Mouse (Mus musculus): Measurements from ENCODE around the gene F2rl1.

DNA sequence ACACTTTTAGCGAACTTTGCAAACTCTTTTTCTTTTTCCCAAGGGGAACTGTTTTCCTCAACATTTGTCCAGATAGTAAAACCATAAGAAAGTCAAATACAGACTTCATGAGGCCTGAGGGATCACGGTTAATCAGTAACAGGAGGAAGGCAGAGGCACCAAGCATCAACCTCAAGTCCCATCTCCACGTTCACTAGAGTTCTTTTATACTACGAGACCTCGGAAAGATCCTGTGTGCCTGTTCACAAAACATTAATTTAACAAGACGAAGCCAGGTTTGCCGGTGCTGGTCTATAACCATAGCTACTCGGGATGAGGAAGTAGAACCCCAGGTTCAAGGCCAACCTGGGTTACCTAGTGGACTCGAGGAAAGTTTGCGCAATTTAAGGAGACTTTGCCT, 2.9 kb downstream of the F2rl1 start:
- TF ChIP-seq CTCF (IDR thresholded peaks at IDR 0.05; ENCODE audit: borderline replicate concordance, extremely low read depth, insufficient read depth, insufficient read length): no peak
- TF ChIP-seq POLR2A (IDR thresholded peaks at IDR 0.05; ENCODE audit: borderline replicate concordance, extremely low read depth, insufficient read depth, insufficient read length, poor library complexity, severe bottlenecking): no peak

All from brain, embryonic 14.5 days (tissue).